In genomic region chr3:88701222-88701621, GRCm38 (mm10) we compare ENCODE assay signal across 30 mouse cellular contexts. TPM values are rescaled to one million over a fixed set of nuclear protein-coding genes. Genes with fewer than 3 reads are reported as not detected.
"Had no signal": no experiment of that assay in that cellular context is flagged by ENCODE, and none has a peak within 500 bp of the region (broad histone marks: within the 10 kb centered on the region; RNA-seq: fewer than 3 reads in every experiment).

No protein-coding gene starts in this region.

- H3K9ac ChIP-seq: liver, embryonic 13.5 days; midbrain, embryonic 12.5 days; neural tube, embryonic 13.5 days; stomach, embryonic 15.5 days had no signal

- H3K27ac ChIP-seq: left cerebral cortex, adult 2 months; liver, embryonic 13.5 days; midbrain, embryonic 12.5 days; neural tube, embryonic 13.5 days; stomach, embryonic 15.5 days had no signal

- H3K4me2 ChIP-seq: liver, embryonic 13.5 days; midbrain, embryonic 12.5 days; neural tube, embryonic 13.5 days; stomach, embryonic 15.5 days had no signal

- H3K27me3 ChIP-seq: liver, embryonic 13.5 days; midbrain, embryonic 12.5 days; neural tube, embryonic 13.5 days; stomach, embryonic 15.5 days had no signal

- H3K4me1 ChIP-seq: liver, embryonic 13.5 days; midbrain, embryonic 12.5 days; neural tube, embryonic 13.5 days; stomach, embryonic 15.5 days had no signal

- H3K9me3 ChIP-seq: liver, embryonic 13.5 days; midbrain, embryonic 12.5 days; neural tube, embryonic 13.5 days; stomach, embryonic 15.5 days had no signal

- ATAC-seq: midbrain, embryonic 16.5 days had no signal

- DNase-seq: kidney, postnatal 10 days; kidney, postnatal 36 days; layer of hippocampus, postnatal 36 days; liver, embryonic 13.5 days; lung, adult 2 months; lung, postnatal 14 days; lung, postnatal 4 days; retina, postnatal 1 day; right cerebral cortex, postnatal 25 days; spleen, adult 18-20 months; thymus, postnatal 25 days had no signal

- H3K4me3 ChIP-seq: left cerebral cortex, adult 2 months; liver, embryonic 13.5 days; midbrain, embryonic 12.5 days; myocyte; neural tube, embryonic 13.5 days; stomach, embryonic 15.5 days had no signal

RNA-seq across cellular contexts. Expression of gene Rxfp4, which starts 48.3 kb away (rescaled TPM):
- total RNA-seq: layer of hippocampus, adult 8-10 months; layer of hippocampus, postnatal 10 days; layer of hippocampus, postnatal 36 days; left cerebral cortex, adult 2 months; left cerebral cortex, postnatal 10 days; left cerebral cortex, postnatal 36 days; liver, adult 2 months; megakaryocyte progenitor cell, adult 5-6 weeks; megakaryocyte-erythroid progenitor cell, adult 5-6 weeks; monocyte, adult 5-6 weeks; neutrophil, adult 5-6 weeks had no signal
- polyA plus RNA-seq: limb, embryonic 11.5 days; liver, adult 2 months; liver, embryonic 13.5 days; liver, embryonic 16.5 days; lung, embryonic 16.5 days; midbrain, embryonic 12.5 days; midbrain, embryonic 16.5 days; myocyte; neural tube, embryonic 13.5 days; stomach, embryonic 15.5 days; thymus, postnatal 0 days had no signal
